Comparison of ENCODE assay signal across 22 mouse cellular contexts in genomic region chr5:146407791-146408190, GRCm38 (mm10). TPM values are rescaled to one million over a fixed set of nuclear protein-coding genes. Genes with fewer than 3 reads are reported as not detected.
DNase-seq lines count a peak whose midpoint lies in the region; ATAC-seq and TF ChIP-seq lines count a peak whose summit lies in the region.
"Had no signal": no experiment of that assay in that cellular context is flagged by ENCODE, and none has a peak within 500 bp of the region (broad histone marks: within the 10 kb centered on the region; RNA-seq: fewer than 3 reads in every experiment).

No protein-coding gene starts in this region.

- peak; percentile 28 for DNase-seq in embryo, embryonic 10.5 days (ENCODE audit: low spot score)
- DNase-seq in embryo, embryonic 9.5 days (ENCODE audit: extremely low spot score) = no peak
- DNase-seq in limb, embryonic 11.5 days (ENCODE audit: low spot score) = no peak
- DNase-seq in limb, embryonic 10.5 days (ENCODE audit: low spot score) = no peak
- no peak for DNase-seq in cerebellum, adult 9-10 months
- DNase-seq in left cerebral cortex, adult 18-20 months (ENCODE audit: low spot score in 2 of 2) = no peak
- DNase-seq: adrenal gland, postnatal 10 days; B cell, adult 2 months; cerebellum, adult 11 months; cerebellum, adult 8-10 months; cerebellum, postnatal 36 days; gastrocnemius, postnatal 14 days; heart, postnatal 36 days had no signal

- WGBS in limb, embryonic 11.5 days = 37% methylated on average over 3 of the region's 3 CpGs
- whole genome bisulfite sequencing in limb, embryonic 10.5 days = 63% methylated on average over 3 of the region's 3 CpGs

- H3K4me1 ChIP-seq in limb, embryonic 11.5 days (ENCODE audit: control insufficient read depth, insufficient read depth, low read length) = no peaks in the 10 kb centered on the region; the same call in 1 of the 2 replicates
- H3K4me1 ChIP-seq in limb, embryonic 10.5 days = peaks cover 17% of the 10 kb centered on the region; the same call in 1 of the 2 replicates
- H3K4me1 ChIP-seq in cortical plate, adult 2 months (ENCODE audit: control insufficient read depth, insufficient read depth, low read length) = peaks cover 16% of the 10 kb centered on the region

- ATAC-seq in limb, embryonic 11.5 days (ENCODE audit: insufficient number of reproducible peaks, low FRiP score, low TSS enrichment, low read depth) = peak; percentile 12; the same call in 1 of the 2 replicates
- ATAC-seq: forebrain, embryonic 16.5 days; hindbrain, embryonic 16.5 days; inflammation-experienced regulatory T-cells, adult 6 months; intestine, postnatal 0 days had no signal

- no peaks in the 10 kb centered on the region for H3K9me3 ChIP-seq in limb, embryonic 11.5 days (ENCODE audit: control insufficient read depth, low read length)
- H3K9me3 ChIP-seq in limb, embryonic 10.5 days (replicated peaks) = no peaks in the 10 kb centered on the region
- H3K9me3 ChIP-seq: embryonic facial prominence, embryonic 13.5 days; forebrain, embryonic 12.5 days; hindbrain, embryonic 12.5 days had no signal

- no peaks in the 10 kb centered on the region for H3K36me3 ChIP-seq in limb, embryonic 11.5 days (ENCODE audit: control insufficient read depth, insufficient read depth, low read length)
- no peaks in the 10 kb centered on the region for H3K36me3 ChIP-seq in limb, embryonic 10.5 days
- H3K36me3 ChIP-seq: embryonic facial prominence, embryonic 13.5 days; forebrain, embryonic 12.5 days; heart, embryonic 12.5 days; hindbrain, embryonic 12.5 days had no signal

- H3K27ac ChIP-seq in limb, embryonic 11.5 days (replicated peaks; ENCODE audit: low read depth, low read length) = no peak overlapping the region
- H3K27ac ChIP-seq in limb, embryonic 10.5 days = no peak overlapping the region
- 0 out of 2 replicates have a peak overlapping the region, but pooled peaks have one; percentile 67 for H3K27ac ChIP-seq in cortical plate, adult 2 months (ENCODE audit: insufficient read depth, low read length)
- H3K27ac ChIP-seq: embryonic facial prominence, embryonic 13.5 days; forebrain, embryonic 12.5 days; hindbrain, embryonic 12.5 days had no signal

- no peak for TF ChIP-seq POLR2A in cortical plate, adult 2 months (IDR thresholded peaks at IDR 0.05; ENCODE audit: extremely low read depth, insufficient read depth, low read length)

- H3K27me3 ChIP-seq in limb, embryonic 11.5 days (ENCODE audit: control insufficient read depth, insufficient read depth, low read length) = no peaks in the 10 kb centered on the region
- H3K27me3 ChIP-seq in limb, embryonic 10.5 days (ENCODE audit: low read depth, poor library complexity, severe bottlenecking) = no peaks in the 10 kb centered on the region
- H3K27me3 ChIP-seq: embryonic facial prominence, embryonic 13.5 days; forebrain, embryonic 12.5 days; hindbrain, embryonic 12.5 days had no signal

- TF ChIP-seq CTCF in cortical plate, adult 2 months (IDR thresholded peaks at IDR 0.05; ENCODE audit: extremely low read depth, insufficient read depth, low read length) = no peak

- H3K4me3 ChIP-seq in limb, embryonic 11.5 days (ENCODE audit: low read depth, low read length) = no peak overlapping the region
- H3K4me3 ChIP-seq in limb, embryonic 10.5 days = no peak overlapping the region
- no peak overlapping the region for H3K4me3 ChIP-seq in cortical plate, adult 2 months (ENCODE audit: insufficient read depth, low read length)
- H3K4me3 ChIP-seq: embryonic facial prominence, embryonic 13.5 days; forebrain, embryonic 12.5 days; heart, embryonic 12.5 days; hindbrain, embryonic 12.5 days had no signal

- H3K9ac ChIP-seq in limb, embryonic 11.5 days (ENCODE audit: low read length) = no peak overlapping the region
- H3K9ac ChIP-seq: embryonic facial prominence, embryonic 13.5 days; forebrain, embryonic 12.5 days; heart, embryonic 12.5 days; hindbrain, embryonic 12.5 days had no signal

- no peak overlapping the region for H3K4me2 ChIP-seq in limb, embryonic 11.5 days (ENCODE audit: low read depth, severe bottlenecking)
- H3K4me2 ChIP-seq: embryonic facial prominence, embryonic 13.5 days; forebrain, embryonic 12.5 days; heart, embryonic 12.5 days; hindbrain, embryonic 12.5 days had no signal

RNA-seq across cellular contexts. Expression of gene Wasf3, which starts 23.0 kb away (rescaled TPM):
- 2.7 and 2.9 TPM in 2 replicates for polyA plus RNA-seq in limb, embryonic 11.5 days (2014; fragmentation: Nextera tagmentation; extraction: Ambion mirVana)
- polyA plus RNA-seq in limb, embryonic 10.5 days (2016; fragmentation: Nextera tagmentation; extraction: Ambion mirVana) = 4.1 and 4.8 TPM in 2 replicates
- 59.9 and 61.7 TPM in 2 replicates for polyA plus RNA-seq in cortical plate, adult 2 months (2012; rRNA removed)
- total RNA-seq in left cerebral cortex, adult 18-20 months (2021) = 10 to 100 TPM; 87.4 to 91.9 TPM
- polyA plus RNA-seq: inflammation-experienced regulatory T-cells, adult 6 months had no signal

Comparison
In these comparisons a context has a peak if more than half of its experiments do, and no peak if none do; other contexts are left out.
1. RNA of gene Wasf3, which starts 23.0 kb away (polyA plus RNA-seq): 59.9 to 61.7 TPM in cortical plate, adult 2 months; 4.1 to 4.8 TPM in limb, embryonic 10.5 days and 2.7 to 2.9 TPM in limb, embryonic 11.5 days; every median in the first group is over 10 times any median in the second.